Mouse (Mus musculus) lung, postnatal 0 days (tissue): ENCODE results near the gene Cep41.

Experiments used
- CTCF ChIP-seq: IDR thresholded peaks from 2 replicates; pipeline ENCODE4 v1.5.1; 2016; ENCODE audit warnings: antibody characterized with exemption, mild to moderate bottlenecking
- EP300 ChIP-seq: IDR thresholded peaks from 2 replicates; pipeline ENCODE4 v1.6.1; 2016; ENCODE audit warnings: antibody characterized with exemption, mild to moderate bottlenecking, control low read depth

DNA sequence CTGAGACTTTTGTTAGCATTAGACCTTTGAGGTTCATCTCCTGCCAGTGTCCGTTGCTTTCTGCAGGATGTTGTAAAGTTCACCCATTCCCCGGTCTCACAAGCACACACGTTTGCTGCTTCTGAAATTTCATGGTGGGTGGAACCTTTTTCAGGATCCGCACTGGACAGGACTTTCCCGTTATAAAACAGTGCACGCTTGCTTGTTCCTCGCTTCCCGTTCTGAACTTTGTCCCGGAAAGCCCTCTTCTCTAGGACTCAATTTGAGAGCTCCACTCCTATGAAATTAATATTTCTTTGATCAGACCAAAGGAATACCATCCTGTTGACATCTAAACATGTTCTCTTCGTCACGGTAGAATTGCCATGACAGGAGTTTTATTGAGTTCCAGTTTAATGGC, 20.3 kb upstream of the Cep41 start:
- TF ChIP-seq CTCF (no peak), EP300 (no peak)
